Mouse (Mus musculus) lung, postnatal 0 days (tissue): ENCODE results near the gene Rorb. TPM values are rescaled to one million over a fixed set of nuclear protein-coding genes. Genes with fewer than 3 reads are reported as not detected.

Source experiments
- ATAC-seq: fragments of 200-750 bp; cut with Nextera tagmentation; 2 replicates; pipeline ENCODE4 v1.8.0; 2017; ENCODE audit warnings: moderate library complexity
- DNase-seq: peaks from one replicate; pipeline ENCODE4 v3.0.0-alpha.2; 2016; ENCODE audit warnings: low spot score
- H3K27ac ChIP-seq: fragments of 300-500 bp; sonication (generic); 2 replicates; pipeline ENCODE4 v1.5.1; 2014; ENCODE audit warnings: antibody characterized with exemption, mild to moderate bottlenecking, low read length, mixed read lengths
- H3K27me3 ChIP-seq: fragments of 300-500 bp; sonication (generic); replicated peaks from 2 replicates; pipeline ENCODE4 v1.6.1; 2014; ENCODE audit warnings: low read length, mixed read lengths; ENCODE audit not compliant: insufficient read depth
- H3K36me3 ChIP-seq: fragments of 300-500 bp; sonication (generic); 2 replicates; pipeline ENCODE4 v1.6.1; 2014; ENCODE audit warnings: low read length, mixed read lengths; ENCODE audit not compliant: insufficient read depth
- H3K4me1 ChIP-seq: fragments of 300-500 bp; sonication (generic); 2 replicates; pipeline ENCODE4 v1.6.1; 2014; ENCODE audit warnings: antibody characterized with exemption, low read depth, low read length, mixed read lengths; ENCODE audit not compliant: insufficient read depth
- H3K4me2 ChIP-seq: fragments of 300-500 bp; sonication (generic); replicated peaks from 2 replicates; pipeline ENCODE4 v1.6.1; 2014; ENCODE audit warnings: low read depth, mild to moderate bottlenecking, low read length, moderate library complexity, mixed read lengths
- H3K4me3 ChIP-seq: fragments of 300-500 bp; sonication (generic); 2 replicates; pipeline ENCODE4 v1.5.1; 2014; ENCODE audit warnings: low read depth, low read length
- H3K9ac ChIP-seq: fragments of 300-500 bp; sonication (generic); replicated peaks from 2 replicates; pipeline ENCODE4 v1.6.1; 2014; ENCODE audit warnings: low read depth, mild to moderate bottlenecking
- H3K9me3 ChIP-seq: fragments of 300-500 bp; sonication (generic); 2 replicates; pipeline ENCODE4 v1.6.1; 2016; ENCODE audit warnings: low read length, mixed read lengths
- CTCF ChIP-seq: IDR thresholded peaks from 2 replicates; pipeline ENCODE4 v1.5.1; 2016; ENCODE audit warnings: antibody characterized with exemption, mild to moderate bottlenecking
- EP300 ChIP-seq: IDR thresholded peaks from 2 replicates; pipeline ENCODE4 v1.6.1; 2016; ENCODE audit warnings: antibody characterized with exemption, mild to moderate bottlenecking, control low read depth
- WGBS: fragments of 180-500 bp; shearing (Covaris S2); extraction: QIAGEN DNeasy Blood & Tissue Kit; methylation state at CpG from one replicate; pipeline ENCODE4 v1.1.7; 2014; 5-methylcytosine and 5-hydroxymethylcytosine counted together
- polyA plus RNA-seq: library from polyadenylated mRNA; unstranded; fragments of >200 nt; fragmentation: Nextera tagmentation; extraction: Ambion mirVana; gene quantifications from 2 replicates; pipeline ENCODE4 v1.2.1, GENCODE M21; 2015

Rorb gene
- polyA plus RNA-seq, result 0.14 and 0.23 TPM in 2 replicates

GRCm38 (mm10) chr19:19110793-19111427, at the start of gene Rorb:
Gene Rorb, minus strand, starts transcription at chr19:19111196.
- Histone ChIP-seq H3K36me3 (no peaks in the 10 kb centered on the region), H3K4me3 (peak within 1 kb of the TSS; percentile 44), H3K4me2 (peak within 1 kb of the TSS; percentile 60), H3K9me3 (no peaks in the 10 kb centered on the region), H3K27ac (no peak within 1 kb of the TSS), H3K27me3 (0 out of 2 replicates have a peak, but pooled peaks cover 11% of the 10 kb centered on the region), H3K9ac (no peak within 1 kb of the TSS), H3K4me1 (peaks cover 7% of the 10 kb centered on the region; the same call in 1 of the 2 replicates)
- peak; percentile 99 for ATAC-seq
- TF ChIP-seq CTCF, result no peak
- no peak for TF ChIP-seq EP300
- under 1% methylated on average over 25 of the region's 25 CpGs for WGBS
- peak; percentile 90 for DNase-seq

GRCm38 (mm10) chr19:19148847-19149246, 37.9 kb upstream of the Rorb start:
- Histone ChIP-seq H3K4me2 (no peak overlapping the region), H3K4me1 (no peaks in the 10 kb centered on the region), H3K27ac (no peak overlapping the region), H3K4me3 (no peak overlapping the region), H3K36me3 (no peaks in the 10 kb centered on the region), H3K27me3 (no peaks in the 10 kb centered on the region), H3K9ac (no peak overlapping the region), H3K9me3 (no peaks in the 10 kb centered on the region)
- no peak for TF ChIP-seq EP300
- no peak for TF ChIP-seq CTCF
- DNase-seq (no peak), ATAC-seq (no peak)
- WGBS, result 70% methylated on average over 6 of the region's 6 CpGs

GRCm38 (mm10) chr19:19144447-19144846, 33.5 kb upstream of the Rorb start:
- no peaks in the 10 kb centered on the region for H3K27me3 ChIP-seq
- H3K36me3 ChIP-seq, result no peaks in the 10 kb centered on the region
- 85% methylated on average over 4 of the region's 4 CpGs for WGBS
- ATAC-seq (no peak), DNase-seq (no peak)
- H3K9me3 ChIP-seq, result no peaks in the 10 kb centered on the region
- H3K4me1 ChIP-seq, result no peaks in the 10 kb centered on the region
- no peak overlapping the region for H3K27ac ChIP-seq
- no peak overlapping the region for H3K4me3 ChIP-seq
- H3K4me2 ChIP-seq, result no peak overlapping the region
- no peak overlapping the region for H3K9ac ChIP-seq
- TF ChIP-seq EP300 (no peak), CTCF (no peak)

GRCm38 (mm10) chr19:19136856-19137255, 25.9 kb upstream of the Rorb start:
- Histone ChIP-seq H3K9ac (no peak overlapping the region), H3K4me2 (no peak overlapping the region), H3K9me3 (no peaks in the 10 kb centered on the region), H3K27me3 (no peaks in the 10 kb centered on the region), H3K4me3 (no peak overlapping the region), H3K27ac (no peak overlapping the region), H3K36me3 (no peaks in the 10 kb centered on the region), H3K4me1 (no peaks in the 10 kb centered on the region)
- no peak for ATAC-seq
- 67% methylated on average over 2 of the region's 2 CpGs for WGBS
- TF ChIP-seq CTCF, result no peak
- DNase-seq, result no peak

- ATAC-seq, result no peak
- TF ChIP-seq CTCF (no peak), EP300 (no peak)
- no peak overlapping the region for H3K9ac ChIP-seq
- no peaks in the 10 kb centered on the region for H3K27me3 ChIP-seq
- H3K4me3 ChIP-seq, result no peak overlapping the region
- DNase-seq, result no peak
- no peak overlapping the region for H3K4me2 ChIP-seq
- H3K27ac ChIP-seq, result no peak overlapping the region
- H3K9me3 ChIP-seq, result no peaks in the 10 kb centered on the region
- no peaks in the 10 kb centered on the region for H3K4me1 ChIP-seq
- no peaks in the 10 kb centered on the region for H3K36me3 ChIP-seq
- WGBS, result 63% methylated on average over 2 of the region's 2 CpGs
Measured at GRCm38 (mm10) chr19:19135838-19136237, 24.8 kb upstream of the Rorb start.

GRCm38 (mm10) chr19:19122324-19122723, 11.3 kb upstream of the Rorb start:
- Histone ChIP-seq H3K4me3 (no peak overlapping the region), H3K4me2 (no peak overlapping the region), H3K27me3 (no peaks in the 10 kb centered on the region), H3K36me3 (no peaks in the 10 kb centered on the region), H3K27ac (no peak overlapping the region), H3K4me1 (no peaks in the 10 kb centered on the region), H3K9ac (no peak overlapping the region), H3K9me3 (no peaks in the 10 kb centered on the region)
- no peak for TF ChIP-seq EP300
- TF ChIP-seq CTCF, result peak; percentile 16; the same call in 1 of the 2 replicates
- ATAC-seq (no peak), DNase-seq (no peak)
- 33% methylated on average over 2 of the region's 2 CpGs for WGBS
